Mouse (Mus musculus) left cerebral cortex, postnatal 10 days (tissue): ENCODE measurements around the gene Sox9. TPM values are rescaled to one million over a fixed set of nuclear protein-coding genes. Genes with fewer than 3 reads are reported as not detected.

Experiments used
- DNase-seq, 2 experiments: peaks; one replicate each; pipeline ENCODE4 v3.0.0; 2021 to 2022; ENCODE audit warnings: low spot score in 2 of 2, mixed read lengths in 1 of 2; ENCODE audit errors: extremely low spot score in 1 of 2
- intact Hi-C: fragments of 180-260 bp; cut with DNase I; formaldehyde crosslinking; loops from one replicate; pipeline ENCODE4 v1.15.1; 2025
- total RNA-seq, 2 experiments: library from RNA; stranded (reverse); gene quantifications; 2 replicates each; pipeline ENCODE4 v1.2.3; 2021

The Sox9 gene
- total RNA-seq, 2 experiments from 2014 or later = 13.9 to 18.2 TPM

DNA sequence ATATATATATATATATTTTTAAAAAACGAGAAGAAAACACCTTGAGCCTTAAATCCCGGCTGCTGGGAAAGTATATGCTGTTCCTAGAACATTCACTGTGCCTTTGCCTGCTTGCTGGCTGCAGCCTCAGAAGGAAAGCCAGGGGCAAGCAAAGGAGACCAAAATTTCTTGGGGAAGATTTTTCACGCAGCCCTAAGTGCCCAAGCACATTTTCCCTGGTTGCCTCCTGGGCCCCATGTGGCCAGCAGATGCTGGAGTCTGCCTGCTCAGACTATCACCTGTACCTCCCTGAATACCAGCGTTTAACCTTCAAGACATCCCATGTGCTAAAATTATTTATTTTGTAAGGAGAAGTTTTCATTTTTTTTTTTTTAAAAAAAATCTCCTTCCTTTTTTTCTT lies 4.4 kb downstream of the Sox9 start:
- DNase-seq = no peak
- intact Hi-C loops = no loop called here

DNA sequence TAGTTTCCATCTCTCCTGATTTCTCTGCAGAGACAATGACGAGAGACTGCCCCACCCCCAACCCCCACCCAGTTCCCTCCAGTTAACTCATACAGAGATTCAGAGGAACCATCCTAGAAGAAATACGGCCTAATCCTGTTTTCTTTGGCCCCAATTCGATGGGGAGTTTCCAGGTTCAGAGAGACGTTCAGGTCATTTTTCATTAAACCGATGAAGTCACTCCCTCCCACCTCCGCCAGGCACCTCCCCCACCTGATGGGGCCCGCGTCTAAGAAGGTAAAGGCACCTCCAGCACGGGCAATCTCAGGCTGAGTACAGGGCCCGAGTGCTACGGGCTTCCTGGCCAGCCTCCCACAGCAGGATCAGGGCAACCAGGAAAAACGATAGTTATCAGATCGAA lies 6.3 kb downstream of the Sox9 start:
- DNase-seq = no peak
- intact Hi-C loops = no loop called here

- DNase-seq = no peak
- intact Hi-C loops = no loop called here
Measured at GRCm38 (mm10) chr11:112796379-112796778, 14.4 kb downstream of the Sox9 start.

- intact Hi-C loops = no loop called here
- DNase-seq = peak in 1 of 2 experiments; percentile 40
Measured at GRCm38 (mm10) chr11:112798831-112799382, 16.9 kb downstream of the Sox9 start.

DNA sequence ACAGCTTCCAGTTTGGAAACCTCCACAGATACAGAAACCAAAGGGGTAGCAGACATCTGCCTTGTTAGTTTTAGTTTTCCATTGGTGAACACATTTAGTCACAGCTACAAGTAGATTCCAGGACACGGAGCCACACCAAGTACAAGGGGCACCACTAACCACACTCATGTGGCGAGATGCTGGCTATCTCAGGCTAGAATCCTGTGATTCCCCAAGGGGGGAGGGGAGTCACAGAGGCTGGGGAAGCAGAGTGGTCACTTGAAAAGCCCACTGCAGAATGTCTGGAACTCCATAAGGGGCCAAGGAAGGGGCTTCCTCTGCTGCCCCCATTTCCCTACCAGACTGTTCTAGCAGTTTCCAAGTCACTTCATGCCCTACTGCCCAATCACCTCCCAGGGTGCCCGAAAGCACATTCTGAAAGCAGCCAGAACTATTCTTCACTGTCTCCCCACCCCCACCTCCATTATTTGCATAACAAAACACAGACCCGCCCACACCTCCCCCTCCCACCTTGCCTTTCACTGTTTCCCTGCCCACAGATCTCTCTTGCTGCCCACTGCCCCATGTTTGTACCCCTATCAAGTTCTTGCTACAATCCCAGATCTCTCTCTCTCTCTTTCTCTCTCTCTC lies 19.3 kb downstream of the Sox9 start:
- intact Hi-C loops = no loop called here
- no peak for DNase-seq

- no peak for DNase-seq
- intact Hi-C loops = no loop called here
Measured at GRCm38 (mm10) chr11:112807838-112808506, 25.9 kb downstream of the Sox9 start.

- intact Hi-C loops = no loop called here
- peak in 1 of 2 experiments; percentile 42 for DNase-seq
Measured at GRCm38 (mm10) chr11:112810447-112811151, 28.6 kb downstream of the Sox9 start.

DNA sequence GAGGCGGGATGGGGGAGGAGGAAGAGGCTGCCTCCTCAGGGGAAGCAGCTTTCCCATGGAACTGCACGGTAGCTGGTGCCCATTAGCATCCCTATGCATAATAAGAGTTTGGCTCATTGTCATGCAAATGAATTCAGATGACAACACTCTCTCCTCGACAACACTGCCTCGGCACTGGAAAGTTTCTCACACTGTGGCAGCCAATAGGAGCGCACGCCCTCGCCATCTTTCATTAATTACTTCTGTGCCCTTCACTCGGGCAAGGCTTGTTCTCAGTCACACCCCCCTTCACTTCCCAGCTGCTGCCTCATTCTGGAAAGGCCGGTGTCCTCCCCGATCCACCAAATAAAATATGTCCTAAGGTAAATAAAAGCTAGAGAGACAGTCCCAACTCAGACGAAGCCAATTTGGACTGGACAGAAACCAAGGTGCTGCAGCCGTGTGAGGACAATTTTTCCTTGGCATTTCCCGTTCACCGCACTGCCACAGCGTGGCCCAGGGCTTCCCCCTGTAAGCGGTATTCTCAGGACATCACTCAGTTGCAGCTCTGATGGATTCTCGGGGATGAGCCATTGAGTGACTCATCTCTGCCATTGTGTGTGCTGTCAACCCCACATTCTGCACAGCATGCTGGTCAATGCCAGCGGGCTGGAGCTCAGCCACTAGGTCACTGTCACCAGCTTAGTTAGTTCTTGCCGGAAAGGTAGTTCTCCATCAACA lies 29.3 kb downstream of the Sox9 start:
- DNase-seq = peak in 1 of 2 experiments; percentile 65
- intact Hi-C loops = no loop called here

- intact Hi-C loops = no loop called here
- DNase-seq = no peak
Measured at GRCm38 (mm10) chr11:112817829-112818650, 36.0 kb downstream of the Sox9 start.

GRCm38 (mm10) chr11:112818651-112819270 lies 36.7 kb downstream of the Sox9 start:
- intact Hi-C loops = no loop called here

DNA sequence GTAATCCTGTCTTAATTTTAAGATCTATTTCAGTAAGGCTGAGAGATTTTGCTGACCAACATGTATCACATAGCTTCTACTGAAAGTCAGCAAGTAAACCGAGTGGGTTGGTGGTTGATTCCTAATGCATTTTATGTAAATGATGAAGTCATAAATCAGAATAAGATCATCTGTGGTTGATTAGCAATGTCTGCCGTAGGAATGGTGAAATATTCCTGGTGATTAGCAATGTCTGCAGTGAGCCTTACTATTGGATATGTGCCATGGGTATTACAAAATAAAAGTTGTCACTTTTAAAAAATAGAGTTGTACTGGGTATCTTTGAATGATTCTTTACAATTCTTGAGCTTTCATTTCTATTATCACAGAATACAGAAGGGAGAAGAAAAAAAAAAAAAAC lies 39.5 kb downstream of the Sox9 start:
- intact Hi-C loops = no loop called here
- DNase-seq = no peak

More at GRCm38 (mm10) chr11:112818651-112819270, 36.7 kb downstream of the Sox9 start:
- no peak for DNase-seq

- intact Hi-C loops = no loop called here
Measured at GRCm38 (mm10) chr11:112824146-112824545, 42.1 kb downstream of the Sox9 start.

DNA sequence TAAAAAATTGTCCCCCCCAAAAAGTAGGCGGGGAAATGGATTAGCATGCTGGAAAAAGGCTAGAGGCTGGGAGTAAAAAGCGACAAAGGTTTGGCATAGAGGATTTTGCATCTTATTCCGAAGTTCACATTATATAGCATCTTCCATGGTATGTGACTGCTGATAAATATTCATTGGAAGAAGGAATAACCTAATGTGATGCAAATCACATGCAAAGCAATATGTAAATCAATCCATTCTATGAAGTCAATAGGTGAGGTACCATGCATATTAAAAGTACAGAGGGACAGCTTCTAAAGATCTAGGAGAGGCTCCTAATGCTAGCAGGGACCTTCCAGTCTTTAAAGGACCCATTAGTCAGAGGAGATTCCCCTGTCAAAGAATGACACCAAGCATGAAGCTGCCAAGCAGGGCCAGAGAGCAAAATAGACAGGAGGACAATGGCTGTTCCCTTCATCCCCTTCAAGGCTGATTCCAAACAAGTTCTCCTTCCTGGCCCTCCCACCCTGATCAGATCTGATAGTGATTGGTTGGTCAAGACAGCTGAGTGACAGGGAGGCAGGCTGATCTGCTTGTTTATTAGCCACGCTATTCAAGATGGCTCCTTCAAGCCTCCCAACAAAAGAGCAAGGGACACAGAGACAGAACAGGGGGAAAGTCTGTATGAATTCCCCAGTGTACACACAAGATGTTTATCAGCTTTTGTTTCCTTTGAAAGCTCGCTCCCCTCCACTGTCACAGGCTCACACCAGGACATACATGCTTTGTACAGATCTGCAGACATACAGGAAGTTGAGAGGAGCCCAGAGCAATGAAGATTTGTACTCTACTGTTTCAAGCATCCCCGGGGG lies 44.4 kb downstream of the Sox9 start:
- intact Hi-C loops = no loop called here
- DNase-seq = no peak

More at GRCm38 (mm10) chr11:112824146-112824545, 42.1 kb downstream of the Sox9 start:
- DNase-seq = no peak

DNA sequence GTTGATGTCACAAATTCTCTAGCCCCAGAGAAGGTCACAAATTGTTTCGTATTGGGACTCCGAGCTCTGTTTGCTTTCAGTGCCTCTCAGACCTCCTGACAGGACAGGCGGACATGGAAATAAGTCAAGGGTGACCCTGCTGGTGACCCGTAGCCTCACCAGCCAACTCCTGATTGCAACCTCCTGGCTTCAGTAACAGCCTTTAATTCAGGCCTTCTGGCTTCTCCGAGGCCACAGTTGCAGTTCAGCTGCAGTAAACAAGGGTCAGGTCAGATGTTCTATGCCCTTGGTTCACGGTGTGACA lies 45.0 kb downstream of the Sox9 start:
- intact Hi-C loops = no loop called here
- no peak for DNase-seq

GRCm38 (mm10) chr11:112828553-112829287 lies 46.7 kb downstream of the Sox9 start:
- DNase-seq = no peak
- intact Hi-C loops = no loop called here

DNA sequence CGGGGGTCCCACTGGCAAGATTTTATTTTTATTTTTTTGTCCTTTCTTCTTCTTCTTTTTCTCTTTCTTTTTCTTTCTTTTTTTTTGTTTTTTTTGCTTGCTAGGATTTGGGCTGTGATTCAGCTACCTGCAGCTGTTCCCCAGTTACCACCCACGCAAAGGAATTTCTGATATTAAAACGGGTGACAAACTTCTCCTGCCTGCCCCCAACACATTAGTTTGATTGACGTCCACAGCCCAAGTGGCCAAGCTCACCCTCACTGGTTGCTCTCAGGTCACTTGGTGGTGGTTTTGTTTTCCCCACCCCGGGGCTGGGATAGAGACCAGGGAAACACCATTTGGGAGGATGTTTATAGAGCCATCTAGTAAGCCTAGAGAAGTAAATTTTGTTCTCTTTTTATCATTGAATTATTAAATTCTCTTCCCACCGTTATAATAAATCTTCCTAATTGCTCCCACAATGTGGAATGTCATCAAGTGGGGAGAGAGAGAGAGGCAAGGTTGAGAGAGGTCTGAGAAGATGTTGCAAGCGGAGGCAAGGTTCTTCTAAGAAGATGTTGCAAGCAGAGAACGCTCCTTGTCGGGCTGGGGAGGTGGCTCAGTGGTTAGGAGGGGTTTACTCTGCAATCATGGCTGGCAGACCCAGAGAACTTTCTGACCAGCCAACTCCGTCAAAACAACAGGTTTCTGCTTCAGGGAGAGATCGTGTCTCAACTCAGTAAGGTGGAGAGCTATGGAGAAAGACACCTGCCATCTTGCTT lies 52.4 kb downstream of the Sox9 start:
- intact Hi-C loops = no loop called here
- no peak for DNase-seq
